Mouse (Mus musculus) MEL (cell line): ENCODE measurements around the gene Agr2. TPM values are rescaled to one million over a fixed set of nuclear protein-coding genes. Genes with fewer than 3 reads are reported as not detected.

Source experiments
- DNase-seq: peaks from one replicate; pipeline ENCODE4 v3.0.0; 2011; ENCODE audit warnings: low read depth, low spot score
- H3K27ac ChIP-seq: 2 replicates; pipeline ENCODE4 v1.5.1; 2012; ENCODE audit warnings: low read depth, mild to moderate bottlenecking, control low read depth, low read length, moderate library complexity; ENCODE audit not compliant: control insufficient read depth
- H3K27me3 ChIP-seq, 2 experiments: fragments of 150-350 bp in 1 of 2; sonication (generic) in 1 of 2; 2 replicates each; pipeline ENCODE4 v1.6.1; 2012; ENCODE audit warnings: low read length in 2 of 2, mild to moderate bottlenecking in 2 of 2, improper control_type of control experiment in 1 of 2, moderate library complexity in 1 of 2; ENCODE audit not compliant: insufficient read depth in 2 of 2, control insufficient read depth in 1 of 2
- H3K36me3 ChIP-seq, 2 experiments: 2 replicates each; pipeline ENCODE4 v1.6.1; 2012 to 2014; ENCODE audit warnings: low read length in 2 of 2, improper control_type of control experiment in 1 of 2, inconsistent platforms in 1 of 2, mild to moderate bottlenecking in 1 of 2; ENCODE audit not compliant: insufficient read depth in 2 of 2, control insufficient read depth in 1 of 2
- H3K4me1 ChIP-seq, 2 experiments: fragments of 150-350 bp in 1 of 2; sonication (generic) in 1 of 2; 2 replicates each; pipeline ENCODE4 v1.6.1; 2012; ENCODE audit warnings: low read length in 2 of 2, improper control_type of control experiment in 1 of 2, mild to moderate bottlenecking in 1 of 2; ENCODE audit not compliant: insufficient read depth in 2 of 2, control insufficient read depth in 1 of 2
- H3K4me3 ChIP-seq, 2 experiments: fragments of 150-350 bp in 1 of 2; sonication (generic) in 1 of 2; 2 replicates each; pipeline ENCODE4 v1.5.1; 2012; ENCODE audit warnings: low read depth in 2 of 2, low read length in 2 of 2, mild to moderate bottlenecking in 2 of 2, moderate library complexity in 2 of 2, control low read depth in 1 of 2, improper control_type of control experiment in 1 of 2; ENCODE audit not compliant: control insufficient read depth in 1 of 2, insufficient read depth in 1 of 2
- H3K79me2 ChIP-seq: 2 replicates; pipeline ENCODE4 v1.6.1; 2012; ENCODE audit warnings: mild to moderate bottlenecking, low read length, moderate library complexity; ENCODE audit not compliant: control insufficient read depth, poor library complexity, insufficient read depth
- H3K9ac ChIP-seq: 2 replicates; pipeline ENCODE4 v1.6.1; 2012; ENCODE audit warnings: low read depth, mild to moderate bottlenecking, control low read depth, low read length, moderate library complexity; ENCODE audit not compliant: control insufficient read depth, poor library complexity, severe bottlenecking
- H3K9me3 ChIP-seq: fragments of 150-350 bp; sonication (generic); replicated peaks from 2 replicates; pipeline ENCODE4 v1.6.1; 2012; ENCODE audit warnings: mild to moderate bottlenecking, low read length, improper control_type of control experiment, moderate library complexity; ENCODE audit not compliant: insufficient read depth
- CHD1 ChIP-seq: IDR thresholded peaks from 2 replicates; pipeline ENCODE4 v1.6.1; 2012; ENCODE audit warnings: low read depth, mild to moderate bottlenecking, inconsistent platforms, low read length, improper control_type of control experiment
- GABPA ChIP-seq: IDR thresholded peaks from 2 replicates; pipeline ENCODE4 v1.6.1; 2012; ENCODE audit warnings: low read depth, mild to moderate bottlenecking, inconsistent platforms, low read length, improper control_type of control experiment, moderate library complexity
- HCFC1 ChIP-seq: IDR thresholded peaks from 2 replicates; pipeline ENCODE4 v1.6.1; 2012; ENCODE audit warnings: low read depth, mild to moderate bottlenecking, inconsistent platforms, low read length, improper control_type of control experiment, moderate library complexity
- KAT2A ChIP-seq: conservative IDR thresholded peaks from 2 replicates; pipeline ENCODE4 v1.6.1; 2012; ENCODE audit warnings: low read depth, low read length, improper control_type of control experiment, inconsistent platforms
- MAX ChIP-seq: IDR thresholded peaks from 2 replicates; pipeline ENCODE4 v1.6.1; 2011; ENCODE audit warnings: low read length, improper control_type of control experiment
- MAZ ChIP-seq: IDR thresholded peaks from 2 replicates; pipeline ENCODE4 v1.6.1; 2012; ENCODE audit warnings: low read depth, mild to moderate bottlenecking, inconsistent platforms, low read length, improper control_type of control experiment
- MYB ChIP-seq: IDR thresholded peaks from 2 replicates; pipeline ENCODE4 v1.6.1; 2011; ENCODE audit warnings: mild to moderate bottlenecking, low read depth, low read length, improper control_type of control experiment
- POLR2A ChIP-seq, 2 experiments: IDR thresholded peaks; 2 replicates each; pipeline ENCODE4 v1.6.1; 2011 to 2012; ENCODE audit warnings: low read length in 2 of 2, mild to moderate bottlenecking in 2 of 2, control low read depth in 1 of 2, improper control_type of control experiment in 1 of 2, low read depth in 1 of 2, moderate library complexity in 1 of 2; ENCODE audit not compliant: control insufficient read depth in 1 of 2, insufficient read depth in 1 of 2, poor library complexity in 1 of 2
- POLR2AphosphoS2 ChIP-seq: IDR thresholded peaks from 2 replicates; pipeline ENCODE4 v1.6.1; 2011; ENCODE audit warnings: low read length, improper control_type of control experiment
- RCOR1 ChIP-seq: IDR thresholded peaks from 2 replicates; pipeline ENCODE4 v1.6.1; 2012; ENCODE audit warnings: low read depth, mild to moderate bottlenecking, inconsistent platforms, low read length, improper control_type of control experiment
- SIN3A ChIP-seq: IDR thresholded peaks from 2 replicates; pipeline ENCODE4 v1.6.1; 2012; ENCODE audit warnings: low read length, improper control_type of control experiment, inconsistent platforms
- TAL1 ChIP-seq: IDR thresholded peaks from 2 replicates; pipeline ENCODE4 v1.6.1; 2012; ENCODE audit warnings: mild to moderate bottlenecking, inconsistent platforms, low read length, moderate library complexity, mixed read lengths
- UBTF ChIP-seq: IDR thresholded peaks from 2 replicates; pipeline ENCODE4 v1.6.1; 2012; ENCODE audit warnings: low read depth, mild to moderate bottlenecking, inconsistent platforms, low read length, improper control_type of control experiment, moderate library complexity, borderline replicate concordance; ENCODE audit not compliant: insufficient read depth
- USF2 ChIP-seq, 2 experiments: IDR thresholded peaks; 2 replicates each; pipeline ENCODE4 v1.6.1; 2011 to 2012; ENCODE audit warnings: improper control_type of control experiment in 2 of 2, low read length in 2 of 2, borderline replicate concordance in 1 of 2, inconsistent platforms in 1 of 2, low read depth in 1 of 2, mild to moderate bottlenecking in 1 of 2; ENCODE audit not compliant: insufficient read depth in 1 of 2
- ZKSCAN1 ChIP-seq: IDR thresholded peaks from 2 replicates; pipeline ENCODE4 v1.6.1; 2012; ENCODE audit warnings: low read depth, mild to moderate bottlenecking, inconsistent platforms, low read length, improper control_type of control experiment, moderate library complexity
- ZNF384 ChIP-seq: IDR thresholded peaks from 2 replicates; pipeline ENCODE4 v1.6.1; 2012; ENCODE audit warnings: low read depth, mild to moderate bottlenecking, inconsistent platforms, low read length, improper control_type of control experiment
- polyA plus RNA-seq, 2 experiments: library from polyadenylated mRNA; stranded (reverse) in 1 of 2; unstranded in 1 of 2; fragments of >175 nt in 1 of 2; fragments of >200 nt in 1 of 2; gene quantifications; 2 replicates each; pipeline versions ENCODE4 v1.2.1 to v1.2.4; 2012; ENCODE audit warnings: low replicate concordance in 2 of 2, low read depth in 1 of 2; ENCODE audit not compliant: insufficient read length in 2 of 2, insufficient read depth in 1 of 2, missing spikeins in 1 of 2
- total RNA-seq: library from RNA; depleted of rRNA; stranded (reverse); fragments of 300-350 nt; gene quantifications from 2 replicates; pipeline ENCODE4 v1.2.3, GENCODE M21; 2012

The Agr2 gene
- total and polyA plus RNA-seq, 3 experiments: not detected

GRCm38 (mm10) chr12:36019572-36019971, 26.9 kb downstream of the Agr2 start:
- TF ChIP-seq CHD1 (no peak), SIN3A (no peak), USF2 (IDR thresholded peaks at IDR 0.05; ENCODE audit: borderline replicate concordance in 1 of 2, insufficient read depth in 1 of 2, low read depth in 1 of 2, low read length in 2 of 2) (no peak), ZNF384 (no peak), POLR2AphosphoS2 (no peak), TAL1 (no peak), KAT2A (no peak), MAZ (no peak), MAX (no peak), POLR2A (IDR thresholded peaks at IDR 0.05; ENCODE audit: control insufficient read depth in 1 of 2, insufficient read depth in 1 of 2, low read depth in 1 of 2, low read length in 2 of 2, poor library complexity in 1 of 2) (no peak), GABPA (no peak), RCOR1 (no peak)

GRCm38 (mm10) chr12:36020081-36020480, 27.4 kb downstream of the Agr2 start:
- no peaks in the 10 kb centered on the region for H3K79me2 ChIP-seq
- H3K36me3 ChIP-seq: peaks cover 0 to 3% of the 10 kb centered on the region in 2 experiments; a peak in 3 of 4 replicates
- no peak overlapping the region for H3K27ac ChIP-seq
- no peak overlapping the region for H3K9ac ChIP-seq
- H3K27me3 ChIP-seq: no peaks in the 10 kb centered on the region
- no peak overlapping the region for H3K4me3 ChIP-seq
- no peaks in the 10 kb centered on the region for H3K4me1 ChIP-seq
- H3K9me3 ChIP-seq: no peaks in the 10 kb centered on the region
- no peak for DNase-seq
- no peak for TF ChIP-seq MYB
- TF ChIP-seq ZKSCAN1: no peak
- TF ChIP-seq UBTF: no peak
- no peak for TF ChIP-seq HCFC1

More at GRCm38 (mm10) chr12:36019572-36019971, 26.9 kb downstream of the Agr2 start:
- no peak overlapping the region for H3K9ac ChIP-seq
- DNase-seq: no peak
- no peaks in the 10 kb centered on the region for H3K27me3 ChIP-seq
- H3K9me3 ChIP-seq: no peaks in the 10 kb centered on the region
- H3K27ac ChIP-seq: no peak overlapping the region
- H3K36me3 ChIP-seq: peaks cover 0 to 3% of the 10 kb centered on the region in 2 experiments; a peak in 3 of 4 replicates
- H3K4me3 ChIP-seq: no peak overlapping the region
- H3K79me2 ChIP-seq: no peaks in the 10 kb centered on the region
- no peaks in the 10 kb centered on the region for H3K4me1 ChIP-seq

DNA sequence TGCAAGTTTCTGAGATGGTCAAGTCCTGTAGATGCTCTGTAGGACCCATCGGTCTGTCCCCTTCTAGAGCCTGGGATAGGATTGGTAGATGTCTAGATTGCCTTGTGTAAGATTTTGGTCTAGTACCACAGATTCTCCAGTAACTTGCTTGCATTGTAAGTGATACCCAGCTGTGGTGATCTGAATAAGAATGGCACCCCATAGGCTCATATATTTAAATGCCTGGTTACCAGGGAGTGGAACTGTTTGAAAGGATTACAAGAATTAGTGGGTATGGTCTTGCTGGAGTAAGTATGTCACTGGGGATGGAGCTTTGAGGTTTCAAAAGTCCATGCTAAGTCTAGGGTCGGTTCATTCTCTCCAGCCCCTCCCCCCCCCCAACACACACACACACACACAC, 28.0 kb downstream of the Agr2 start:
- Histone ChIP-seq H3K9me3 (no peaks in the 10 kb centered on the region), H3K4me3 (no peak overlapping the region), H3K4me1 (no peaks in the 10 kb centered on the region), H3K27me3 (no peaks in the 10 kb centered on the region), H3K27ac (no peak overlapping the region), H3K9ac (no peak overlapping the region), H3K36me3 (peaks cover 0 to 3% of the 10 kb centered on the region in 2 experiments; a peak in 3 of 4 replicates), H3K79me2 (no peaks in the 10 kb centered on the region)
- no peak for DNase-seq
- TF ChIP-seq SIN3A (no peak), KAT2A (no peak)
